Mouse (Mus musculus): Measurements from ENCODE around the gene Wdr63. TPM values are rescaled to one million over a fixed set of nuclear protein-coding genes. Genes with fewer than 3 reads are reported as not detected.
A peak's percentile ranks its signal among the peaks of the same experiment; 100 is the strongest.

Wdr63 gene
- total RNA-seq (2014; rRNA removed) (0.07 and 0.18 TPM in 2 replicates), polyA plus RNA-seq (2012; rRNA removed) (0.09 and 0.17 TPM in 2 replicates)

- Histone ChIP-seq H3K27ac (replicated peaks; ENCODE audit: insufficient read depth, low read depth, low read length) (no peak within 1 kb of the TSS), H3K36me3 (ENCODE audit: control insufficient read depth, insufficient read depth, low read length) (no peaks in the 10 kb centered on the region), H3K4me1 (ENCODE audit: control insufficient read depth, insufficient read depth, low read length) (peaks cover 1% of the 10 kb centered on the region; the same call in 1 of the 2 replicates), H3K79me2 (ENCODE audit: control insufficient read depth, insufficient read depth, low read length) (no peaks in the 10 kb centered on the region), H3K27me3 (ENCODE audit: control insufficient read depth, insufficient read depth, low read length) (peaks cover 4% of the 10 kb centered on the region; the same call in 1 of the 2 replicates), H3K4me3 (ENCODE audit: insufficient read depth, low read depth, low read length) (no peak within 1 kb of the TSS), H3K9ac (ENCODE audit: low read depth, low read length) (no peak within 1 kb of the TSS)
- no peak for TF ChIP-seq POLR2A (IDR thresholded peaks at IDR 0.05; ENCODE audit: extremely low read depth, insufficient read depth, low read length)
- no peak for TF ChIP-seq CTCF (IDR thresholded peaks at IDR 0.05; ENCODE audit: low read depth, low read length)
- peak; percentile 51 for DNase-seq (ENCODE audit: extremely low read depth, low read depth, low spot score)
- WGBS: 17% methylated on average over 18 of the region's 18 CpGs
These were observed at the start of gene Wdr63 for GRCm38 (mm10) chr3:146107921-146108571. Gene Wdr63 (minus strand): TSS chr3:146108130.

DNA sequence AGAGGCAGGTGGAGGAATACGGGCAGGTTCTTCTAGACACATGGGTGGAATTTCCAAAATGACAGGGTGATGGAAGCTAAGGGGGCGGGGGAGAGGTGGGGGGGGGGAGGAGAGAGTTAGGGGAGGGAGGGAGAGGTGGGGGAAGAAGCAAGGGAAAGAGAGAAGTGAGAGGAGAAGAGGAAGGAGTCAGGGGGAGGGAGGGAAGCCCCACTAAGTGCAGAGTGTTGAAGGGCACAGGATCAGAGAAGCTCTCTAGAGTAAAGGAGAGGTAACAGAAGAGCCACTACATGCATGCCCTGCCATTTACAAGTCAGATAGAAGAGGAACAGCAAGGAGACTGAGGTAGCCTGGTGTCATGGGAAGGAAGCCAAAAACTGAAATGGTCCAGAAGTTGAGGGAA is 48.9 kb upstream of the Wdr63 start:
- no peak for DNase-seq (ENCODE audit: extremely low read depth, low read depth, low spot score)
- no peaks in the 10 kb centered on the region for H3K4me1 ChIP-seq (ENCODE audit: control insufficient read depth, insufficient read depth, low read length)
- no peaks in the 10 kb centered on the region for H3K36me3 ChIP-seq (ENCODE audit: control insufficient read depth, insufficient read depth, low read length)
- TF ChIP-seq CTCF (IDR thresholded peaks at IDR 0.05; ENCODE audit: low read depth, low read length) (no peak), POLR2A (IDR thresholded peaks at IDR 0.05; ENCODE audit: extremely low read depth, insufficient read depth, low read length) (no peak)
- no peaks in the 10 kb centered on the region for H3K79me2 ChIP-seq (ENCODE audit: control insufficient read depth, insufficient read depth, low read length)
- no peak overlapping the region for H3K27ac ChIP-seq (replicated peaks; ENCODE audit: insufficient read depth, low read depth, low read length)
- no peak overlapping the region for H3K4me3 ChIP-seq (ENCODE audit: insufficient read depth, low read depth, low read length)
- H3K9ac ChIP-seq (ENCODE audit: low read depth, low read length): no peak overlapping the region
- H3K27me3 ChIP-seq (ENCODE audit: control insufficient read depth, insufficient read depth, low read length): no peaks in the 10 kb centered on the region
- 94% methylated on average over 2 of the region's 2 CpGs for WGBS

- no peak overlapping the region for H3K27ac ChIP-seq (replicated peaks; ENCODE audit: insufficient read depth, low read depth, low read length)
- no peaks in the 10 kb centered on the region for H3K27me3 ChIP-seq (ENCODE audit: control insufficient read depth, insufficient read depth, low read length)
- H3K9ac ChIP-seq (ENCODE audit: low read depth, low read length): no peak overlapping the region
- H3K4me3 ChIP-seq (ENCODE audit: insufficient read depth, low read depth, low read length): no peak overlapping the region
- 66% methylated on average over 13 of the region's 13 CpGs for WGBS
- no peaks in the 10 kb centered on the region for H3K36me3 ChIP-seq (ENCODE audit: control insufficient read depth, insufficient read depth, low read length)
- no peaks in the 10 kb centered on the region for H3K79me2 ChIP-seq (ENCODE audit: control insufficient read depth, insufficient read depth, low read length)
- no peak for TF ChIP-seq POLR2A (IDR thresholded peaks at IDR 0.05; ENCODE audit: extremely low read depth, insufficient read depth, low read length)
- TF ChIP-seq CTCF (IDR thresholded peaks at IDR 0.05; ENCODE audit: low read depth, low read length): no peak
- no peak for DNase-seq (ENCODE audit: extremely low read depth, low read depth, low spot score)
- H3K4me1 ChIP-seq (ENCODE audit: control insufficient read depth, insufficient read depth, low read length): no peaks in the 10 kb centered on the region
These were observed 48.0 kb upstream of the Wdr63 start for GRCm38 (mm10) chr3:146155628-146156576.

- no peak for TF ChIP-seq CTCF (IDR thresholded peaks at IDR 0.05; ENCODE audit: low read depth, low read length)
- TF ChIP-seq POLR2A (IDR thresholded peaks at IDR 0.05; ENCODE audit: extremely low read depth, insufficient read depth, low read length): no peak
- no peak for DNase-seq (ENCODE audit: extremely low read depth, low read depth, low spot score)
- Histone ChIP-seq H3K79me2 (ENCODE audit: control insufficient read depth, insufficient read depth, low read length) (no peaks in the 10 kb centered on the region), H3K27me3 (ENCODE audit: control insufficient read depth, insufficient read depth, low read length) (0 out of 2 replicates have a peak, but pooled peaks cover 2% of the 10 kb centered on the region), H3K36me3 (ENCODE audit: control insufficient read depth, insufficient read depth, low read length) (no peaks in the 10 kb centered on the region), H3K4me3 (ENCODE audit: insufficient read depth, low read depth, low read length) (no peak overlapping the region), H3K4me1 (ENCODE audit: control insufficient read depth, insufficient read depth, low read length) (peaks cover 4% of the 10 kb centered on the region; the same call in 1 of the 2 replicates), H3K9ac (ENCODE audit: low read depth, low read length) (no peak overlapping the region), H3K27ac (replicated peaks; ENCODE audit: insufficient read depth, low read depth, low read length) (no peak overlapping the region)
- WGBS: 60% methylated on average over 12 of the region's 12 CpGs
These were observed 46.1 kb upstream of the Wdr63 start for GRCm38 (mm10) chr3:146153862-146154611.

GRCm38 (mm10) chr3:146152913-146153312 is 45.0 kb upstream of the Wdr63 start:
- no peaks in the 10 kb centered on the region for H3K79me2 ChIP-seq (ENCODE audit: control insufficient read depth, insufficient read depth, low read length)
- H3K27ac ChIP-seq (replicated peaks; ENCODE audit: insufficient read depth, low read depth, low read length): no peak overlapping the region
- H3K4me1 ChIP-seq (ENCODE audit: control insufficient read depth, insufficient read depth, low read length): peaks cover 4% of the 10 kb centered on the region; the same call in 1 of the 2 replicates
- no peak for DNase-seq (ENCODE audit: extremely low read depth, low read depth, low spot score)
- H3K9ac ChIP-seq (ENCODE audit: low read depth, low read length): no peak overlapping the region
- 77% methylated on average over 2 of the region's 2 CpGs for WGBS
- H3K36me3 ChIP-seq (ENCODE audit: control insufficient read depth, insufficient read depth, low read length): no peaks in the 10 kb centered on the region
- 0 out of 2 replicates have a peak, but pooled peaks cover 2% of the 10 kb centered on the region for H3K27me3 ChIP-seq (ENCODE audit: control insufficient read depth, insufficient read depth, low read length)
- H3K4me3 ChIP-seq (ENCODE audit: insufficient read depth, low read depth, low read length): no peak overlapping the region
- TF ChIP-seq POLR2A (IDR thresholded peaks at IDR 0.05; ENCODE audit: extremely low read depth, insufficient read depth, low read length) (no peak), CTCF (IDR thresholded peaks at IDR 0.05; ENCODE audit: low read depth, low read length) (no peak)

All from liver, adult 2 months (tissue).